In genomic region chr17:71486231-71486851, GRCm38 (mm10) we compare ENCODE assay signal across 8 mouse cellular contexts. TPM values are rescaled to one million over a fixed set of nuclear protein-coding genes. Genes with fewer than 3 reads are reported as not detected.
DNase-seq lines count a peak whose midpoint lies in the region; ATAC-seq and TF ChIP-seq lines count a peak whose summit lies in the region.

No protein-coding gene starts in this region.

- no peaks in the 10 kb centered on the region for H3K36me3 ChIP-seq in kidney, adult 2 months (ENCODE audit: control insufficient read depth, insufficient read depth, low read length)
- H3K36me3 ChIP-seq in lung, embryonic 16.5 days (ENCODE audit: control insufficient read depth, insufficient read depth, low read length): no peaks in the 10 kb centered on the region
- H3K36me3 ChIP-seq in forebrain, embryonic 15.5 days: no peaks in the 10 kb centered on the region

- TF ChIP-seq CTCF in kidney, adult 2 months (conservative IDR thresholded peaks at IDR 0.05; ENCODE audit: insufficient read depth, insufficient read length, low read depth, low read length): no peak

- ATAC-seq in erythroblast, adult 5-6 weeks (replicated peaks; ENCODE audit: low FRiP score, poor library complexity, severe bottlenecking): peak; percentile 27; the same call in 1 of the 2 replicates
- peak; percentile 34; the same call in 1 of the 2 replicates for ATAC-seq in lung, embryonic 16.5 days (ENCODE audit: low read depth)
- no peak for ATAC-seq in forebrain, embryonic 15.5 days (replicated peaks)

- H3K27ac ChIP-seq in kidney, adult 2 months (ENCODE audit: insufficient read depth, low read depth, low read length): peak overlapping the region; percentile 95
- peak overlapping the region; percentile 58 for H3K27ac ChIP-seq in lung, embryonic 16.5 days (ENCODE audit: low read length)
- H3K27ac ChIP-seq in forebrain, embryonic 15.5 days (replicated peaks): no peak overlapping the region

- no peaks in the 10 kb centered on the region for H3K9me3 ChIP-seq in lung, embryonic 16.5 days (ENCODE audit: control insufficient read depth, low read length)
- H3K9me3 ChIP-seq in forebrain, embryonic 15.5 days: no peaks in the 10 kb centered on the region

- peak overlapping the region; percentile 40 for H3K4me3 ChIP-seq in kidney, adult 2 months (ENCODE audit: insufficient read depth, low read depth, low read length)
- peak overlapping the region; percentile 5; the same call in 1 of the 2 replicates for H3K4me3 ChIP-seq in lung, embryonic 16.5 days (ENCODE audit: low read length)
- H3K4me3 ChIP-seq in forebrain, embryonic 15.5 days: no peak overlapping the region

- peak; percentile 11 for DNase-seq in gastrocnemius, postnatal 25 days
- DNase-seq in gastrocnemius, postnatal 10 days: no peak
- DNase-seq in kidney, adult 2 months: peak; percentile 64
- peak; percentile 76 for DNase-seq in thymus, postnatal 0 days (ENCODE audit: low spot score)
- DNase-seq in c-Kit-positive CD71-positive TER-119-positive erythroid progenitor cells, embryonic 14.5 days (ENCODE audit: low spot score): no peak

- no peaks in the 10 kb centered on the region for H3K27me3 ChIP-seq in kidney, adult 2 months (replicated peaks; ENCODE audit: control insufficient read depth, insufficient read depth, low read length)
- no peaks in the 10 kb centered on the region for H3K27me3 ChIP-seq in lung, embryonic 16.5 days (ENCODE audit: control insufficient read depth, insufficient read depth, low read depth, low read length)
- H3K27me3 ChIP-seq in forebrain, embryonic 15.5 days: no peaks in the 10 kb centered on the region

- H3K4me1 ChIP-seq in kidney, adult 2 months (ENCODE audit: control insufficient read depth, insufficient read depth, low read length): peaks cover 18% of the 10 kb centered on the region; the same call in 1 of the 2 replicates
- no peaks in the 10 kb centered on the region for H3K4me1 ChIP-seq in lung, embryonic 16.5 days (replicated peaks; ENCODE audit: control insufficient read depth, insufficient read depth, low read length)
- no peaks in the 10 kb centered on the region; the same call in 1 of the 2 replicates for H3K4me1 ChIP-seq in forebrain, embryonic 15.5 days

- TF ChIP-seq POLR2A in kidney, adult 2 months (IDR thresholded peaks at IDR 0.05; ENCODE audit: low read depth, low read length): no peak

- H3K4me2 ChIP-seq in lung, embryonic 16.5 days (ENCODE audit: low read depth, low read length): peak overlapping the region; percentile 36
- no peak overlapping the region for H3K4me2 ChIP-seq in forebrain, embryonic 15.5 days (replicated peaks)

- 12% methylated on average over 8 of the region's 8 CpGs for WGBS in kidney, adult 2 months
- WGBS in lung, embryonic 16.5 days: 19% methylated on average over 8 of the region's 8 CpGs
- WGBS in forebrain, embryonic 15.5 days: 55% methylated on average over 8 of the region's 8 CpGs

- H3K9ac ChIP-seq in lung, embryonic 16.5 days (ENCODE audit: low read length): 0 out of 2 replicates have a peak overlapping the region, but pooled peaks have one; percentile 5
- no peak overlapping the region for H3K9ac ChIP-seq in forebrain, embryonic 15.5 days (replicated peaks)

RNA-seq across cellular contexts. Expression of gene Smchd1, which starts 11.2 kb away (rescaled TPM):
- total RNA-seq in gastrocnemius, postnatal 25 days (2021): 10 to 100 TPM; 10.0 to 10.2 TPM
- total RNA-seq in gastrocnemius, postnatal 10 days (2021): 10 to 100 TPM; 16.5 to 21.5 TPM
- total RNA-seq in erythroblast, adult 5-6 weeks (2015; ENCODE audit: low replicate concordance): 49.4 and 60.6 TPM in 2 replicates
- total RNA-seq in erythroblast, adult 5-6 weeks (2017; ENCODE audit: low replicate concordance): 51.0 and 65.6 TPM in 2 replicates
- 5.6 and 6.8 TPM in 2 replicates for polyA plus RNA-seq in kidney, adult 2 months (2012; rRNA removed)
- polyA plus RNA-seq in lung, embryonic 16.5 days (2015; fragmentation: Nextera tagmentation; extraction: Ambion mirVana): 56.1 and 58.6 TPM in 2 replicates
- 66.3 and 75.3 TPM in 2 replicates for polyA plus RNA-seq in thymus, postnatal 0 days (2015; fragmentation: Nextera tagmentation; extraction: Ambion mirVana)
- polyA plus RNA-seq in forebrain, embryonic 15.5 days (2015; fragmentation: Nextera tagmentation; extraction: Ambion mirVana): 52.7 and 55.0 TPM in 2 replicates

RNA-seq across cellular contexts. Expression of gene Gm4707, which starts 26.6 kb away (rescaled TPM):
- under 1 TPM; 0.74 to 0.96 TPM for total RNA-seq in gastrocnemius, postnatal 25 days (2021)
- total RNA-seq in gastrocnemius, postnatal 10 days (2021): 1 to 10 TPM in 1 of 2 experiments, under 1 TPM in 1; 0.63 to 1.3 TPM
- 1.9 TPM in 1 of 2 replicates, not detected in the other for total RNA-seq in erythroblast, adult 5-6 weeks (2015; ENCODE audit: low replicate concordance)
- total RNA-seq in erythroblast, adult 5-6 weeks (2017; ENCODE audit: low replicate concordance): 1.3 and 1.4 TPM in 2 replicates
- 0.22 and 0.29 TPM in 2 replicates for polyA plus RNA-seq in kidney, adult 2 months (2012; rRNA removed)
- 3.0 and 3.8 TPM in 2 replicates for polyA plus RNA-seq in lung, embryonic 16.5 days (2015; fragmentation: Nextera tagmentation; extraction: Ambion mirVana)
- polyA plus RNA-seq in thymus, postnatal 0 days (2015; fragmentation: Nextera tagmentation; extraction: Ambion mirVana): 0.91 and 2.8 TPM in 2 replicates
- 3.0 and 3.4 TPM in 2 replicates for polyA plus RNA-seq in forebrain, embryonic 15.5 days (2015; fragmentation: Nextera tagmentation; extraction: Ambion mirVana)

RNA-seq across cellular contexts. Expression of gene Ndc80, which starts 40.3 kb away (rescaled TPM):
- 1 to 10 TPM in 1 of 2 experiments, under 1 TPM in 1; 0.31 to 1.1 TPM for total RNA-seq in gastrocnemius, postnatal 25 days (2021)
- total RNA-seq in gastrocnemius, postnatal 10 days (2021): 1 to 10 TPM; 5.2 to 5.7 TPM
- 29.5 and 32.9 TPM in 2 replicates for total RNA-seq in erythroblast, adult 5-6 weeks (2015; ENCODE audit: low replicate concordance)
- total RNA-seq in erythroblast, adult 5-6 weeks (2017; ENCODE audit: low replicate concordance): 39.2 and 56.2 TPM in 2 replicates
- polyA plus RNA-seq in kidney, adult 2 months (2012; rRNA removed): 0.03 TPM in 1 of 2 replicates, not detected in the other
- polyA plus RNA-seq in lung, embryonic 16.5 days (2015; fragmentation: Nextera tagmentation; extraction: Ambion mirVana): 55.1 and 59.5 TPM in 2 replicates
- 56.9 and 60.6 TPM in 2 replicates for polyA plus RNA-seq in thymus, postnatal 0 days (2015; fragmentation: Nextera tagmentation; extraction: Ambion mirVana)
- polyA plus RNA-seq in forebrain, embryonic 15.5 days (2015; fragmentation: Nextera tagmentation; extraction: Ambion mirVana): 19.4 and 24.2 TPM in 2 replicates

Comparison
In these comparisons a context has a peak if more than half of its experiments do, and no peak if none do; other contexts are left out.
1. DNase-seq: peak in gastrocnemius, postnatal 25 days (single experiment), kidney, adult 2 months (single experiment) and thymus, postnatal 0 days (single experiment); none in gastrocnemius, postnatal 10 days (single experiment) and c-Kit-positive CD71-positive TER-119-positive erythroid progenitor cells, embryonic 14.5 days (single experiment).
2. RNA of gene Ndc80, which starts 40.3 kb away (polyA plus RNA-seq): 56.9 to 60.6 TPM in thymus, postnatal 0 days, 55.1 to 59.5 TPM in lung, embryonic 16.5 days and 19.4 to 24.2 TPM in forebrain, embryonic 15.5 days; 0.03 TPM in kidney, adult 2 months; every median in the first group is over 10 times any median in the second.